Mouse (Mus musculus) lung, postnatal 0 days (tissue): ENCODE results near the gene F10.

Source experiments
- CTCF ChIP-seq: IDR thresholded peaks from 2 replicates; pipeline ENCODE4 v1.5.1; 2016; ENCODE audit warnings: antibody characterized with exemption, mild to moderate bottlenecking
- EP300 ChIP-seq: IDR thresholded peaks from 2 replicates; pipeline ENCODE4 v1.6.1; 2016; ENCODE audit warnings: antibody characterized with exemption, mild to moderate bottlenecking, control low read depth

GRCm38 (mm10) chr8:13037569-13037968 is 461 bp downstream of the F10 start:
- TF ChIP-seq CTCF (no peak), EP300 (no peak)
